ENCODE assay signal across 28 mouse cellular contexts in genomic region chr19:53028216-53028615, GRCm38 (mm10). TPM values are rescaled to one million over a fixed set of nuclear protein-coding genes. Genes with fewer than 3 reads are reported as not detected.
DNase-seq lines count a peak whose midpoint lies in the region; ATAC-seq and TF ChIP-seq lines count a peak whose summit lies in the region.
"Had no signal": no experiment of that assay in that cellular context is flagged by ENCODE, and none has a peak within 500 bp of the region (broad histone marks: within the 10 kb centered on the region; RNA-seq: fewer than 3 reads in every experiment).

No protein-coding gene starts in this region.

- H3K27ac ChIP-seq in kidney, embryonic 15.5 days: no peak overlapping the region
- peak overlapping the region; percentile 34; the same call in 1 of the 2 replicates for H3K27ac ChIP-seq in intestine, embryonic 16.5 days (ENCODE audit: low read length)
- H3K27ac ChIP-seq in kidney, postnatal 0 days: no peak overlapping the region
- no peak overlapping the region for H3K27ac ChIP-seq in layer of hippocampus, adult 2 months
- H3K27ac ChIP-seq: gastrocnemius, adult 2 months; hindbrain, embryonic 13.5 days; limb, embryonic 13.5 days; liver, embryonic 14.5 days; stomach, postnatal 0 days had no signal

- peak; percentile 87 to 90 for DNase-seq in kidney, adult 8-10 months
- DNase-seq in kidney, postnatal 0 days (ENCODE audit: low spot score): no peak
- DNase-seq in yolk sac, embryonic 10.5 days (ENCODE audit: low spot score): peak; percentile 74
- no peak for DNase-seq in layer of hippocampus, adult 2 months (ENCODE audit: low spot score in 2 of 2)
- no peak for DNase-seq in thymus, postnatal 14 days
- DNase-seq: adrenal gland, postnatal 25 days; cerebellum, adult 18-20 months; cerebellum, postnatal 14 days; gastrocnemius, adult 2 months; gastrocnemius, postnatal 36 days; heart, adult 18-20 months; heart, postnatal 4 days; lung, embryonic 14.5 days; lung, postnatal 14 days; thymus, adult 18-20 months; thymus, postnatal 36 days had no signal

- no peak overlapping the region for H3K4me3 ChIP-seq in kidney, embryonic 15.5 days (replicated peaks)
- no peak overlapping the region for H3K4me3 ChIP-seq in intestine, embryonic 16.5 days (ENCODE audit: low read length)
- H3K4me3 ChIP-seq in kidney, postnatal 0 days (replicated peaks; ENCODE audit: low read depth, low read length): no peak overlapping the region
- H3K4me3 ChIP-seq in layer of hippocampus, adult 2 months: no peak overlapping the region
- H3K4me3 ChIP-seq: erythroblast, embryonic 14.5 days; gastrocnemius, adult 2 months; heart, embryonic 12.5 days; hindbrain, embryonic 13.5 days; limb, embryonic 13.5 days had no signal

- H3K9me3 ChIP-seq in kidney, embryonic 15.5 days (replicated peaks): no peaks in the 10 kb centered on the region
- H3K9me3 ChIP-seq in intestine, embryonic 16.5 days (ENCODE audit: control insufficient read depth, low read length): no peaks in the 10 kb centered on the region
- H3K9me3 ChIP-seq in kidney, postnatal 0 days (replicated peaks; ENCODE audit: low read length): no peaks in the 10 kb centered on the region
- H3K9me3 ChIP-seq: heart, embryonic 12.5 days; hindbrain, embryonic 13.5 days; limb, embryonic 13.5 days had no signal

- no peak overlapping the region for H3K4me2 ChIP-seq in kidney, embryonic 15.5 days
- H3K4me2 ChIP-seq in intestine, embryonic 16.5 days (ENCODE audit: low read depth, low read length): no peak overlapping the region
- no peak overlapping the region for H3K4me2 ChIP-seq in kidney, postnatal 0 days (ENCODE audit: low read length)
- H3K4me2 ChIP-seq: heart, embryonic 12.5 days; hindbrain, embryonic 13.5 days; limb, embryonic 13.5 days; lung, embryonic 14.5 days; midbrain, embryonic 11.5 days had no signal

- peaks cover 53% of the 10 kb centered on the region for H3K36me3 ChIP-seq in kidney, embryonic 15.5 days
- peaks cover 10% of the 10 kb centered on the region; the same call in 1 of the 2 replicates for H3K36me3 ChIP-seq in intestine, embryonic 16.5 days (ENCODE audit: control insufficient read depth, insufficient read depth, low read length)
- H3K36me3 ChIP-seq in kidney, postnatal 0 days (ENCODE audit: insufficient read depth, low read length): peaks cover 25% of the 10 kb centered on the region

- no peak for ATAC-seq in kidney, embryonic 15.5 days (replicated peaks; ENCODE audit: low FRiP score)
- ATAC-seq in intestine, embryonic 16.5 days: peak; percentile 36
- peak; percentile 56; the same call in 1 of the 2 replicates for ATAC-seq in kidney, postnatal 0 days (replicated peaks; ENCODE audit: low FRiP score, low read depth)
- ATAC-seq: CD4-positive, CD25-positive, alpha-beta regulatory T cell, adult 4 months; forebrain, embryonic 16.5 days; midbrain, embryonic 16.5 days had no signal

- no peak for TF ChIP-seq CTCF in kidney, postnatal 0 days (IDR thresholded peaks at IDR 0.05; ENCODE audit: low read depth)
- TF ChIP-seq CTCF in layer of hippocampus, adult 2 months (conservative IDR thresholded peaks at IDR 0.05): no peak

- no peaks in the 10 kb centered on the region for H3K27me3 ChIP-seq in kidney, embryonic 15.5 days
- H3K27me3 ChIP-seq in intestine, embryonic 16.5 days (replicated peaks; ENCODE audit: control insufficient read depth, insufficient read depth, low read length): no peaks in the 10 kb centered on the region
- H3K27me3 ChIP-seq in kidney, postnatal 0 days (ENCODE audit: insufficient read depth, low read length): no peaks in the 10 kb centered on the region
- H3K27me3 ChIP-seq: heart, embryonic 12.5 days; hindbrain, embryonic 13.5 days; limb, embryonic 13.5 days had no signal

- H3K9ac ChIP-seq in kidney, embryonic 15.5 days: no peak overlapping the region
- no peak overlapping the region for H3K9ac ChIP-seq in intestine, embryonic 16.5 days (ENCODE audit: low read depth, low read length)
- H3K9ac ChIP-seq in kidney, postnatal 0 days (ENCODE audit: low read depth, low read length): no peak overlapping the region
- H3K9ac ChIP-seq: heart, embryonic 12.5 days; hindbrain, embryonic 13.5 days; limb, embryonic 13.5 days; liver, embryonic 14.5 days; lung, embryonic 14.5 days had no signal

- peaks cover 15% of the 10 kb centered on the region for H3K4me1 ChIP-seq in kidney, embryonic 15.5 days
- peaks cover 21% of the 10 kb centered on the region for H3K4me1 ChIP-seq in intestine, embryonic 16.5 days (ENCODE audit: control insufficient read depth, insufficient read depth, low read length)
- H3K4me1 ChIP-seq in kidney, postnatal 0 days (replicated peaks; ENCODE audit: insufficient read depth, low read length): no peaks in the 10 kb centered on the region
- H3K4me1 ChIP-seq: hindbrain, embryonic 13.5 days; limb, embryonic 13.5 days had no signal

- 75% methylated on average over 12 of the region's 12 CpGs for WGBS in kidney, embryonic 15.5 days
- 74% methylated on average over 12 of the region's 12 CpGs for WGBS in intestine, embryonic 16.5 days
- WGBS in kidney, postnatal 0 days: 70% methylated on average over 12 of the region's 12 CpGs

RNA-seq across cellular contexts. Expression of gene Xpnpep1, which starts 11.8 kb away (rescaled TPM):
- polyA plus RNA-seq in kidney, embryonic 15.5 days (2015; fragmentation: Nextera tagmentation; extraction: Ambion mirVana): 148 and 168 TPM in 2 replicates
- polyA plus RNA-seq in intestine, embryonic 16.5 days (2015; fragmentation: Nextera tagmentation; extraction: Ambion mirVana): 231 and 264 TPM in 2 replicates
- 147 and 164 TPM in 2 replicates for polyA plus RNA-seq in kidney, postnatal 0 days (2015; fragmentation: Nextera tagmentation; extraction: Ambion mirVana)
- 10 to 100 TPM; 78.7 to 82.9 TPM for total RNA-seq in layer of hippocampus, adult 2 months (2021)

Comparison
In these comparisons a context has a peak if more than half of its experiments do, and no peak if none do; other contexts are left out.
1. DNase-seq: peak in kidney, adult 8-10 months (2 of 2) and yolk sac, embryonic 10.5 days (single experiment); none in kidney, postnatal 0 days (single experiment), layer of hippocampus, adult 2 months (0 of 2) and thymus, postnatal 14 days (single experiment).